ENCODE assay signal across 27 mouse cellular contexts in the genomic region with DNA sequence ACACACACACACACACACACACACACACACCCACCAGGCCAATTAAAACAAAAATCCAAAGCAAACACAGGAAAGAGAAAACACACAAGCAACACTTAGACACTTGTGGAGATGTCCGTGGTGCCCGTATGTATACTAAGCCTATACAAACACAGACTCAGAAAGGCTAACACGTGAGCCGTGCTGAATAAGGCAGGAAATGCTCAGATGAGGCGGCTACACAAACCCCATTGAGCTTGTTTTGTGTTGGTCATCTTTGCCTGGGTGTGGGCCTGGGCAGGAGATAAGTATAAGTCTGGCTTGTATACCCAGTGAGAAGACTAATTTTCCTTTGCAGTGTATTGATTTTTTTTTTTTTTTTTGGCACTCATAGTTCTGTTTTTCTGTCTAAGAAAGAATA.
DNase-seq lines count a peak whose midpoint lies in the region; ATAC-seq and TF ChIP-seq lines count a peak whose summit lies in the region.
"Had no signal": no experiment of that assay in that cellular context is flagged by ENCODE, and none has a peak within 500 bp of the region (broad histone marks: within the 10 kb centered on the region; RNA-seq: fewer than 3 reads in every experiment).

No protein-coding gene starts in this region.

- DNase-seq in hindbrain, embryonic 10.5 days (ENCODE audit: low spot score), result peak; percentile 2
- peak; percentile 10 for DNase-seq in liver, postnatal 0 days
- no peak for DNase-seq in liver
- DNase-seq in midbrain, embryonic 11.5 days (ENCODE audit: low spot score, missing footprints), result peak; percentile 75
- DNase-seq in midbrain, postnatal 0 days (ENCODE audit: low spot score), result no peak
- DNase-seq in stomach, postnatal 0 days (ENCODE audit: low spot score), result peak; percentile 20
- DNase-seq: adrenal gland, postnatal 10 days; adrenal gland, postnatal 36 days; B cell, adult 2 months; cerebellum, adult 18-20 months; cerebellum, adult 9-10 months; cerebellum, postnatal 14 days; gastrocnemius, postnatal 10 days; gastrocnemius, postnatal 36 days; heart, postnatal 10 days; heart, postnatal 36 days had no signal

- H3K4me1 ChIP-seq in hindbrain, embryonic 10.5 days (replicated peaks), result peaks cover 40% of the 10 kb centered on the region
- peaks cover 10% of the 10 kb centered on the region for H3K4me1 ChIP-seq in hindbrain, embryonic 12.5 days
- peaks cover 17% of the 10 kb centered on the region for H3K4me1 ChIP-seq in liver, postnatal 0 days (ENCODE audit: insufficient read depth)
- H3K4me1 ChIP-seq in midbrain, embryonic 11.5 days (ENCODE audit: control insufficient read depth, insufficient read depth, low read length), result peaks cover 13% of the 10 kb centered on the region
- no peaks in the 10 kb centered on the region for H3K4me1 ChIP-seq in midbrain, postnatal 0 days (ENCODE audit: insufficient read depth, low read length)
- H3K4me1 ChIP-seq in stomach, postnatal 0 days (replicated peaks; ENCODE audit: control insufficient read depth, insufficient read depth), result no peaks in the 10 kb centered on the region
- H3K4me1 ChIP-seq: heart, embryonic 12.5 days had no signal

- H3K4me3 ChIP-seq in hindbrain, embryonic 10.5 days, result no peak overlapping the region
- H3K4me3 ChIP-seq in hindbrain, embryonic 12.5 days, result no peak overlapping the region
- no peak overlapping the region for H3K4me3 ChIP-seq in liver, postnatal 0 days (ENCODE audit: low read depth, low read length)
- H3K4me3 ChIP-seq in midbrain, embryonic 11.5 days (ENCODE audit: low read depth, low read length), result no peak overlapping the region
- no peak overlapping the region for H3K4me3 ChIP-seq in midbrain, postnatal 0 days (ENCODE audit: low read depth, low read length)
- no peak overlapping the region for H3K4me3 ChIP-seq in stomach, postnatal 0 days (ENCODE audit: low read depth, low read length)
- H3K4me3 ChIP-seq: forebrain, embryonic 10.5 days; forebrain, embryonic 13.5 days; heart, embryonic 12.5 days; heart, embryonic 15.5 days; hindbrain, embryonic 13.5 days had no signal

- no peak overlapping the region for H3K9ac ChIP-seq in hindbrain, embryonic 12.5 days
- no peak overlapping the region for H3K9ac ChIP-seq in liver, postnatal 0 days (replicated peaks)
- H3K9ac ChIP-seq in midbrain, embryonic 11.5 days (ENCODE audit: low read length), result no peak overlapping the region
- H3K9ac ChIP-seq in midbrain, postnatal 0 days (replicated peaks; ENCODE audit: low read length, poor library complexity, severe bottlenecking), result no peak overlapping the region
- no peak overlapping the region for H3K9ac ChIP-seq in stomach, postnatal 0 days (ENCODE audit: low read length)
- H3K9ac ChIP-seq: forebrain, embryonic 13.5 days; heart, embryonic 12.5 days; heart, embryonic 15.5 days; hindbrain, embryonic 13.5 days had no signal

- no peak for TF ChIP-seq CTCF in liver, postnatal 0 days (IDR thresholded peaks at IDR 0.05; ENCODE audit: low read depth)
- no peak for TF ChIP-seq CTCF in midbrain, postnatal 0 days (IDR thresholded peaks at IDR 0.05)
- TF ChIP-seq CTCF in stomach, postnatal 0 days (IDR thresholded peaks at IDR 0.05; ENCODE audit: low read depth), result no peak

- no peak overlapping the region for H3K4me2 ChIP-seq in hindbrain, embryonic 12.5 days (replicated peaks)
- H3K4me2 ChIP-seq in liver, postnatal 0 days (ENCODE audit: low read depth, low read length), result no peak overlapping the region
- H3K4me2 ChIP-seq in midbrain, embryonic 11.5 days, result no peak overlapping the region
- H3K4me2 ChIP-seq in midbrain, postnatal 0 days (ENCODE audit: low read depth, low read length, poor library complexity, severe bottlenecking), result no peak overlapping the region
- H3K4me2 ChIP-seq in stomach, postnatal 0 days (replicated peaks; ENCODE audit: low read depth), result no peak overlapping the region
- H3K4me2 ChIP-seq: forebrain, embryonic 13.5 days; heart, embryonic 12.5 days; heart, embryonic 15.5 days; hindbrain, embryonic 13.5 days had no signal

- H3K36me3 ChIP-seq in hindbrain, embryonic 10.5 days, result peaks cover 10% of the 10 kb centered on the region; the same call in 1 of the 2 replicates
- H3K36me3 ChIP-seq in hindbrain, embryonic 12.5 days, result peaks cover 5% of the 10 kb centered on the region; the same call in 1 of the 2 replicates
- H3K36me3 ChIP-seq in liver, postnatal 0 days (replicated peaks; ENCODE audit: insufficient read depth, low read length), result peaks cover 29% of the 10 kb centered on the region
- H3K36me3 ChIP-seq in midbrain, embryonic 11.5 days (ENCODE audit: control insufficient read depth, insufficient read depth, low read length), result no peaks in the 10 kb centered on the region
- H3K36me3 ChIP-seq in midbrain, postnatal 0 days (ENCODE audit: insufficient read depth, low read length), result peaks cover 7% of the 10 kb centered on the region
- 0 out of 2 replicates have a peak, but pooled peaks cover 3% of the 10 kb centered on the region for H3K36me3 ChIP-seq in stomach, postnatal 0 days (ENCODE audit: control insufficient read depth, insufficient read depth, low read length)

- no peak for TF ChIP-seq EP300 in liver, postnatal 0 days (IDR thresholded peaks at IDR 0.05; ENCODE audit: low read depth)
- no peak for TF ChIP-seq EP300 in stomach, postnatal 0 days (optimal IDR thresholded peaks at IDR 0.05)

- ATAC-seq in hindbrain, embryonic 12.5 days (ENCODE audit: low FRiP score), result no peak
- no peak for ATAC-seq in liver, postnatal 0 days
- no peak for ATAC-seq in midbrain, embryonic 11.5 days (ENCODE audit: low FRiP score)
- ATAC-seq in midbrain, postnatal 0 days (ENCODE audit: low FRiP score), result no peak
- ATAC-seq in stomach, postnatal 0 days (ENCODE audit: low FRiP score, low TSS enrichment), result peak; percentile 76
- ATAC-seq: forebrain, embryonic 13.5 days; forebrain, embryonic 16.5 days; hindbrain, embryonic 16.5 days; Patski had no signal

- WGBS in hindbrain, embryonic 10.5 days, result 80% methylated on average over 5 of the region's 5 CpGs
- WGBS in hindbrain, embryonic 12.5 days, result 93% methylated on average over 5 of the region's 5 CpGs
- 68% methylated on average over 5 of the region's 5 CpGs for WGBS in liver, postnatal 0 days (ENCODE audit: insufficient replicate concordance)
- WGBS in midbrain, embryonic 11.5 days, result 82% methylated on average over 5 of the region's 5 CpGs
- WGBS in midbrain, postnatal 0 days, result 83% methylated on average over 5 of the region's 5 CpGs
- 44% methylated on average over 5 of the region's 5 CpGs for WGBS in stomach, postnatal 0 days

- no peak overlapping the region for H3K27ac ChIP-seq in hindbrain, embryonic 10.5 days
- no peak overlapping the region for H3K27ac ChIP-seq in hindbrain, embryonic 12.5 days
- H3K27ac ChIP-seq in liver, postnatal 0 days (ENCODE audit: low read depth), result no peak overlapping the region
- no peak overlapping the region for H3K27ac ChIP-seq in midbrain, embryonic 11.5 days (ENCODE audit: low read depth, low read length)
- no peak overlapping the region for H3K27ac ChIP-seq in midbrain, postnatal 0 days (ENCODE audit: low read depth, low read length)
- no peak overlapping the region for H3K27ac ChIP-seq in stomach, postnatal 0 days (replicated peaks)
- H3K27ac ChIP-seq: forebrain, embryonic 13.5 days; heart, embryonic 15.5 days had no signal

- H3K9me3 ChIP-seq in hindbrain, embryonic 10.5 days, result no peaks in the 10 kb centered on the region
- H3K9me3 ChIP-seq in hindbrain, embryonic 12.5 days (replicated peaks), result no peaks in the 10 kb centered on the region
- H3K9me3 ChIP-seq in liver, postnatal 0 days (ENCODE audit: low read length), result no peaks in the 10 kb centered on the region
- H3K9me3 ChIP-seq in midbrain, embryonic 11.5 days (ENCODE audit: control insufficient read depth, low read length), result no peaks in the 10 kb centered on the region
- H3K9me3 ChIP-seq in midbrain, postnatal 0 days (ENCODE audit: low read length), result no peaks in the 10 kb centered on the region
- H3K9me3 ChIP-seq in stomach, postnatal 0 days (ENCODE audit: control insufficient read depth, low read length), result no peaks in the 10 kb centered on the region
- H3K9me3 ChIP-seq: forebrain, embryonic 10.5 days; forebrain, embryonic 13.5 days; G1E; heart, embryonic 12.5 days; heart, embryonic 15.5 days; hindbrain, embryonic 13.5 days had no signal

- H3K27me3 ChIP-seq in hindbrain, embryonic 10.5 days (ENCODE audit: insufficient read depth, poor library complexity, severe bottlenecking), result peaks cover 73% of the 10 kb centered on the region
- H3K27me3 ChIP-seq in hindbrain, embryonic 12.5 days, result peaks cover 8% of the 10 kb centered on the region; the same call in 1 of the 2 replicates
- no peaks in the 10 kb centered on the region for H3K27me3 ChIP-seq in liver, postnatal 0 days (ENCODE audit: insufficient read depth, low read length)
- 0 out of 2 replicates have a peak, but pooled peaks cover 2% of the 10 kb centered on the region for H3K27me3 ChIP-seq in midbrain, embryonic 11.5 days (ENCODE audit: control insufficient read depth, insufficient read depth, low read length)
- H3K27me3 ChIP-seq in midbrain, postnatal 0 days (ENCODE audit: insufficient read depth, low read length), result no peaks in the 10 kb centered on the region
- no peaks in the 10 kb centered on the region for H3K27me3 ChIP-seq in stomach, postnatal 0 days (ENCODE audit: control insufficient read depth, insufficient read depth, low read length)
- H3K27me3 ChIP-seq: CH12.LX; forebrain, embryonic 13.5 days; heart, embryonic 12.5 days; heart, embryonic 15.5 days; hindbrain, embryonic 13.5 days; Patski had no signal

Comparison
In these comparisons a context has a peak if more than half of its experiments do, and no peak if none do; other contexts are left out.
1. DNase-seq: peak in hindbrain, embryonic 10.5 days (single experiment), liver, postnatal 0 days (single experiment), midbrain, embryonic 11.5 days (single experiment) and stomach, postnatal 0 days (single experiment); none in liver (single experiment) and midbrain, postnatal 0 days (single experiment).